ENCODE assay signal across 35 mouse cellular contexts in genomic region chr4:24991475-24991874, GRCm38 (mm10). TPM values are rescaled to one million over a fixed set of nuclear protein-coding genes. Genes with fewer than 3 reads are reported as not detected.
"Had no signal": no experiment of that assay in that cellular context is flagged by ENCODE, and none has a peak within 500 bp of the region (broad histone marks: within the 10 kb centered on the region; RNA-seq: fewer than 3 reads in every experiment).

No protein-coding gene starts in this region.

- DNase-seq: heart, postnatal 10 days; heart, postnatal 14 days; heart, postnatal 36 days; heart, postnatal 4 days; kidney, adult 11 months; kidney, adult 18-20 months; kidney, adult 2 months; kidney, adult 8-10 months; kidney, adult 9 months; kidney, postnatal 10 days; kidney, postnatal 14 days; kidney, postnatal 25 days; kidney, postnatal 36 days; kidney, postnatal 4 days; layer of hippocampus, adult 9-11 months; layer of hippocampus, postnatal 36 days had no signal

- H3K4me3 ChIP-seq: heart, embryonic 10.5 days; heart, embryonic 12.5 days; heart, embryonic 13.5 days; heart, embryonic 15.5 days; hindbrain, embryonic 10.5 days; hindbrain, embryonic 12.5 days; hindbrain, embryonic 13.5 days; hindbrain, embryonic 15.5 days; intestine, embryonic 15.5 days; layer of hippocampus, adult 2 months; left cerebral cortex, adult 2 months had no signal

- H3K27me3 ChIP-seq: hindbrain, embryonic 12.5 days; hindbrain, embryonic 13.5 days; hindbrain, embryonic 15.5 days; intestine, embryonic 15.5 days had no signal

- ATAC-seq: hindbrain, embryonic 16.5 days; hindbrain, postnatal 0 days; intestine, embryonic 15.5 days; intestine, embryonic 16.5 days; intestine, postnatal 0 days had no signal

- H3K9me3 ChIP-seq: heart, embryonic 10.5 days; heart, embryonic 13.5 days; heart, embryonic 15.5 days; hindbrain, embryonic 10.5 days; hindbrain, embryonic 12.5 days; hindbrain, embryonic 13.5 days; hindbrain, embryonic 15.5 days; intestine, embryonic 15.5 days had no signal

- H3K27ac ChIP-seq: heart, embryonic 10.5 days; heart, embryonic 13.5 days; heart, embryonic 15.5 days; hindbrain, embryonic 10.5 days; hindbrain, embryonic 12.5 days; hindbrain, embryonic 13.5 days; hindbrain, embryonic 14.5 days; hindbrain, embryonic 15.5 days; hindbrain, postnatal 0 days; intestine, embryonic 15.5 days; kidney, postnatal 0 days; layer of hippocampus, adult 2 months; left cerebral cortex, adult 2 months had no signal

- H3K36me3 ChIP-seq: heart, embryonic 10.5 days; heart, embryonic 12.5 days; heart, embryonic 13.5 days; heart, embryonic 15.5 days; hindbrain, embryonic 12.5 days; hindbrain, embryonic 13.5 days; hindbrain, embryonic 15.5 days; intestine, embryonic 15.5 days had no signal

- H3K4me1 ChIP-seq: heart, embryonic 10.5 days; heart, embryonic 12.5 days; heart, embryonic 13.5 days; heart, embryonic 15.5 days; hindbrain, embryonic 10.5 days; hindbrain, embryonic 12.5 days; hindbrain, embryonic 13.5 days; hindbrain, embryonic 15.5 days; intestine, embryonic 15.5 days had no signal

- H3K4me2 ChIP-seq: heart, embryonic 11.5 days; heart, embryonic 12.5 days; heart, embryonic 13.5 days; heart, embryonic 15.5 days; hindbrain, embryonic 12.5 days; hindbrain, embryonic 13.5 days; hindbrain, embryonic 14.5 days; hindbrain, embryonic 15.5 days; intestine, embryonic 15.5 days had no signal

- H3K9ac ChIP-seq: heart, embryonic 12.5 days; heart, embryonic 13.5 days; heart, embryonic 15.5 days; hindbrain, embryonic 12.5 days; hindbrain, embryonic 13.5 days; hindbrain, embryonic 14.5 days; hindbrain, embryonic 15.5 days; intestine, embryonic 15.5 days had no signal

RNA-seq across cellular contexts. Expression of gene Gpr63, which starts 25.3 kb away (rescaled TPM):
- total RNA-seq: hematopoietic stem cell, adult 5-6 weeks had no signal
